Mouse (Mus musculus) myocyte (in vitro differentiated cells): ENCODE measurements around the gene Rnf220.

ENCODE experiments used
- MAX ChIP-seq: IDR thresholded peaks from one replicate; pipeline ENCODE4 v1.6.1; 2011; ENCODE audit warnings: low read depth, mild to moderate bottlenecking, control low read depth
- MYOG ChIP-seq, 3 experiments: IDR thresholded peaks; one replicate each; pipeline ENCODE4 v1.6.1; 2011; ENCODE audit warnings: control low read depth in 2 of 3, low read depth in 2 of 3, mild to moderate bottlenecking in 2 of 3; ENCODE audit not compliant: insufficient read length in 2 of 3, control insufficient read depth in 1 of 3, insufficient read depth in 1 of 3
- POLR2A ChIP-seq: IDR thresholded peaks from one replicate; pipeline ENCODE4 v1.6.1; 2011; ENCODE audit warnings: low read depth, mild to moderate bottlenecking, control low read depth, moderate library complexity; ENCODE audit not compliant: insufficient read length
- POLR2AphosphoS2 ChIP-seq: IDR thresholded peaks from one replicate; pipeline ENCODE4 v1.6.1; 2011; ENCODE audit warnings: low read depth, control low read depth; ENCODE audit not compliant: insufficient read length
- SRF ChIP-seq: IDR thresholded peaks from one replicate; pipeline ENCODE4 v1.6.1; 2011; ENCODE audit warnings: low read depth; ENCODE audit not compliant: control insufficient read depth, insufficient read length
- TCF12 ChIP-seq: IDR thresholded peaks from one replicate; pipeline ENCODE4 v1.6.1; 2011; ENCODE audit warnings: mild to moderate bottlenecking, control low read depth; ENCODE audit not compliant: poor library complexity, insufficient read depth, severe bottlenecking

DNA sequence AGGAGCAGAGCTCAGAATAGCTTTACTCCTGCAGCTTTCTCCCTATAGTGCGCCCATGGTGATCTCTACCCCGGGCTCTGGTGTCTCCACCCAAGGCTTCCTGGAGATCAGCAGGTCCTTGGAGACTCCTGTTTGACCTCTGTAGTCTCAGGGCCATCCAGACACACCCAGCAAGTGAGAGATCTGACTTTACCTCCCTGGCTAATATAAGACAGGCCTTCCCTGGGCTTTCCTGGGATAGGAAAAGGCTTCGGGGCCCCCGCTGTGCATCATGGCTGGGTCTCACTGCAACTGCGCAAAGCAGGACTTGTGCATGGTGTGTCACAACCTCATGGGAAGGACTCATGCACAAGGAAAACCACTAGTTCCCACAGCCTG is 116.3 kb downstream of the Rnf220 start:
- TF ChIP-seq POLR2A (no peak), POLR2AphosphoS2 (no peak), MAX (no peak), SRF (no peak), TCF12 (no peak), MYOG (IDR thresholded peaks at IDR 0.05; ENCODE audit: control insufficient read depth in 1 of 3, insufficient read depth in 1 of 3, insufficient read length in 2 of 3, low read depth in 2 of 3) (no peak)
